Mouse (Mus musculus) E14TG2a.4 (cell line): ENCODE data around the gene Slc1a4.

ENCODE experiments used
- CTCF ChIP-seq: conservative IDR thresholded peaks from 2 replicates; pipeline ENCODE4 v1.5.1; 2014; ENCODE audit warnings: low read length
- NANOG ChIP-seq: IDR thresholded peaks from 2 replicates; pipeline ENCODE4 v1.6.1; 2014; ENCODE audit warnings: borderline replicate concordance, low read length, mixed read lengths

DNA sequence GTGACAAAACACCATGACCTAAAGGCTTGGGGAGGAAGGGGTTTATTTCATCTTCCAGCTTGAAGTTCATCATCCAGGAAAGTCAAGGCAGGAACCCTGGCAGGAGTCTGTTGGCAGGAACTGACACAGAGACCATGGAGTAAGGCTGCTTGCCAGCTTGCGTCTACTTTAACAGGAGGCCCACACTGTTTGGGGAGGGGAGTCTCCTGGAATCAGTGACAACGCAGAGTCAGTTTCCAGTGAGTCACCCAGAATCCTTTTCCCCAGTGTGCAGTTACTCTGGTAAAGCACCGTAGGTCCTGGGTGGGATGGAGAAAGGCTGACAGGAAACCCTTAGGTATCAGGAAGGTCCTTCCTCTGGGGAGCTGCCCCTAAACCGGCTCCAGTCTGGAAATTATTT, 77.7 kb downstream of the Slc1a4 start:
- TF ChIP-seq CTCF (no peak), NANOG (no peak)
